Mouse (Mus musculus) cerebellum, postnatal 14 days (tissue): Measurements from ENCODE around the gene Dek.
A peak's percentile ranks its signal among the peaks of the same experiment; 100 is the strongest.

ENCODE experiments used
- DNase-seq, 2 experiments: peaks; one replicate each; pipeline ENCODE4 v3.0.0; 2021; ENCODE audit warnings: mixed read lengths in 2 of 2

Gene Dek

GRCm38 (mm10) chr13:47047996-47048395, 58.0 kb downstream of the Dek start:
- no peak for DNase-seq

- DNase-seq = peak; percentile 36 to 45
These were observed 61.4 kb downstream of the Dek start, which contains the start of gene Tpmt for GRCm38 (mm10) chr13:47044617-47044947. Tpmt (minus strand) TSS chr13:47044737.

- peak in 1 of 2 experiments; percentile 49 for DNase-seq
These were observed 62.0 kb downstream of the Dek start for GRCm38 (mm10) chr13:47043833-47044616.

GRCm38 (mm10) chr13:47043030-47043680, 62.8 kb downstream of the Dek start, which contains the start of gene Kdm1b:
Kdm1b (plus strand) TSS chr13:47043499.
- peak; percentile 99 for DNase-seq

GRCm38 (mm10) chr13:47042024-47042633, 63.9 kb downstream of the Dek start:
- DNase-seq = peak in 1 of 2 experiments; percentile 16

GRCm38 (mm10) chr13:47040061-47040460, 65.9 kb downstream of the Dek start:
- DNase-seq = no peak

GRCm38 (mm10) chr13:47037946-47038345, 68.1 kb downstream of the Dek start:
- no peak for DNase-seq
